Comparison of ENCODE assay signal across 10 mouse cellular contexts in genomic region chr16:91352749-91353148, GRCm38 (mm10). TPM values are rescaled to one million over a fixed set of nuclear protein-coding genes. Genes with fewer than 3 reads are reported as not detected.
A peak's percentile ranks its signal among the peaks of the same experiment; 100 is the strongest.
DNase-seq lines count a peak whose midpoint lies in the region; ATAC-seq and TF ChIP-seq lines count a peak whose summit lies in the region.
"Had no signal": no experiment of that assay in that cellular context is flagged by ENCODE, and none has a peak within 500 bp of the region (broad histone marks: within the 10 kb centered on the region; RNA-seq: fewer than 3 reads in every experiment).

No protein-coding gene starts in this region.

- H3K27me3 ChIP-seq in hindbrain, postnatal 0 days (ENCODE audit: insufficient read depth, low read length): peaks cover 21% of the 10 kb centered on the region; the same call in 1 of the 2 replicates
- peaks cover 64% of the 10 kb centered on the region for H3K27me3 ChIP-seq in hindbrain, embryonic 12.5 days
- peaks cover 26% of the 10 kb centered on the region for H3K27me3 ChIP-seq in forebrain, embryonic 15.5 days

- ATAC-seq in hindbrain, postnatal 0 days: 0 out of 2 replicates have a peak, but pooled peaks have one; percentile 29
- ATAC-seq in hindbrain, embryonic 12.5 days (ENCODE audit: low FRiP score): no peak
- ATAC-seq in forebrain, embryonic 15.5 days (replicated peaks): 0 out of 2 replicates have a peak, but pooled peaks have one; percentile 42

- 71% methylated on average over 7 of the region's 7 CpGs for WGBS in hindbrain, postnatal 0 days
- 69% methylated on average over 7 of the region's 7 CpGs for WGBS in hindbrain, embryonic 12.5 days
- WGBS in forebrain, embryonic 15.5 days: 75% methylated on average over 7 of the region's 7 CpGs

- DNase-seq in hindbrain, postnatal 0 days (ENCODE audit: low spot score): no peak
- peak; percentile 48 for DNase-seq in adrenal gland, postnatal 14 days
- peak; percentile 63 to 84 for DNase-seq in spleen, postnatal 10 days (ENCODE audit: low spot score in 2 of 2)
- DNase-seq in thymus, postnatal 10 days (ENCODE audit: low spot score in 2 of 2): no peak
- no peak for DNase-seq in right cerebral cortex, adult 18-20 months

- no peaks in the 10 kb centered on the region for H3K9me3 ChIP-seq in hindbrain, postnatal 0 days (ENCODE audit: low read length)
- H3K9me3 ChIP-seq in hindbrain, embryonic 12.5 days (replicated peaks): no peaks in the 10 kb centered on the region
- H3K9me3 ChIP-seq in forebrain, embryonic 15.5 days: no peaks in the 10 kb centered on the region
- H3K9me3 ChIP-seq: midbrain, embryonic 15.5 days had no signal

- no peaks in the 10 kb centered on the region for H3K4me1 ChIP-seq in hindbrain, postnatal 0 days (ENCODE audit: insufficient read depth, low read length)
- peaks cover 8% of the 10 kb centered on the region; the same call in 1 of the 2 replicates for H3K4me1 ChIP-seq in hindbrain, embryonic 12.5 days
- H3K4me1 ChIP-seq in forebrain, embryonic 15.5 days: 0 out of 2 replicates have a peak, but pooled peaks cover 9% of the 10 kb centered on the region

- H3K9ac ChIP-seq in hindbrain, postnatal 0 days (replicated peaks; ENCODE audit: low read length): no peak overlapping the region
- no peak overlapping the region for H3K9ac ChIP-seq in hindbrain, embryonic 12.5 days
- no peak overlapping the region for H3K9ac ChIP-seq in forebrain, embryonic 15.5 days (replicated peaks)
- H3K9ac ChIP-seq: midbrain, embryonic 15.5 days had no signal

- H3K4me2 ChIP-seq in hindbrain, postnatal 0 days (ENCODE audit: low read depth, low read length): no peak overlapping the region
- no peak overlapping the region for H3K4me2 ChIP-seq in hindbrain, embryonic 12.5 days (replicated peaks)
- H3K4me2 ChIP-seq in forebrain, embryonic 15.5 days (replicated peaks): no peak overlapping the region
- H3K4me2 ChIP-seq: midbrain, embryonic 15.5 days had no signal

- no peak overlapping the region for H3K27ac ChIP-seq in hindbrain, postnatal 0 days
- H3K27ac ChIP-seq in hindbrain, embryonic 12.5 days: no peak overlapping the region
- H3K27ac ChIP-seq in forebrain, embryonic 15.5 days (replicated peaks): no peak overlapping the region
- H3K27ac ChIP-seq: midbrain, embryonic 15.5 days had no signal

- no peak overlapping the region for H3K4me3 ChIP-seq in hindbrain, postnatal 0 days (ENCODE audit: low read length)
- H3K4me3 ChIP-seq in hindbrain, embryonic 12.5 days: no peak overlapping the region
- H3K4me3 ChIP-seq in forebrain, embryonic 15.5 days: no peak overlapping the region
- H3K4me3 ChIP-seq: midbrain, embryonic 15.5 days had no signal

- no peak for TF ChIP-seq CTCF in hindbrain, postnatal 0 days (IDR thresholded peaks at IDR 0.05; ENCODE audit: low read depth)

- no peaks in the 10 kb centered on the region for H3K36me3 ChIP-seq in hindbrain, postnatal 0 days (ENCODE audit: insufficient read depth, low read length)
- no peaks in the 10 kb centered on the region for H3K36me3 ChIP-seq in hindbrain, embryonic 12.5 days
- H3K36me3 ChIP-seq in forebrain, embryonic 15.5 days: no peaks in the 10 kb centered on the region
- H3K36me3 ChIP-seq: midbrain, embryonic 15.5 days had no signal

RNA-seq across cellular contexts. Expression of gene Ifnar2, which starts 19.8 kb away (rescaled TPM):
- 18.3 and 20.9 TPM in 2 replicates for total RNA-seq in hindbrain, postnatal 0 days (2014; rRNA removed)
- polyA plus RNA-seq in hindbrain, postnatal 0 days (2015; fragmentation: Nextera tagmentation; extraction: Ambion mirVana): 49.9 and 51.7 TPM in 2 replicates
- polyA plus RNA-seq in hindbrain, embryonic 12.5 days (2016; fragmentation: Nextera tagmentation; extraction: Ambion mirVana): 34.0 and 34.1 TPM in 2 replicates
- 83.9 and 86.1 TPM in 2 replicates for total RNA-seq in adrenal gland, postnatal 14 days (2021)
- 41.6 and 42.3 TPM in 2 replicates for polyA plus RNA-seq in forebrain, embryonic 15.5 days (2015; fragmentation: Nextera tagmentation; extraction: Ambion mirVana)

RNA-seq across cellular contexts. Expression of gene Gm21970, which starts 38.8 kb away (rescaled TPM):
- not detected in 2 replicates for total RNA-seq in hindbrain, postnatal 0 days (2014; rRNA removed)
- polyA plus RNA-seq in hindbrain, postnatal 0 days (2015; fragmentation: Nextera tagmentation; extraction: Ambion mirVana): not detected in 2 replicates
- not detected in 2 replicates for polyA plus RNA-seq in hindbrain, embryonic 12.5 days (2016; fragmentation: Nextera tagmentation; extraction: Ambion mirVana)
- 0.59 TPM in 1 of 2 replicates, not detected in the other for total RNA-seq in adrenal gland, postnatal 14 days (2021)
- polyA plus RNA-seq in forebrain, embryonic 15.5 days (2015; fragmentation: Nextera tagmentation; extraction: Ambion mirVana): not detected in 2 replicates
- total RNA-seq: layer of hippocampus, postnatal 14 days had no signal
- polyA plus RNA-seq: hindbrain, embryonic 11.5 days; midbrain, embryonic 15.5 days had no signal

RNA-seq across cellular contexts. Expression of gene Il10rb, which starts 53.2 kb away (rescaled TPM):
- total RNA-seq in hindbrain, postnatal 0 days (2014; rRNA removed): 4.2 and 7.1 TPM in 2 replicates
- polyA plus RNA-seq in hindbrain, postnatal 0 days (2015; fragmentation: Nextera tagmentation; extraction: Ambion mirVana): 14.6 and 14.8 TPM in 2 replicates
- 8.5 and 10.1 TPM in 2 replicates for polyA plus RNA-seq in hindbrain, embryonic 12.5 days (2016; fragmentation: Nextera tagmentation; extraction: Ambion mirVana)
- total RNA-seq in adrenal gland, postnatal 14 days (2021): 105 and 106 TPM in 2 replicates
- 7.7 and 9.6 TPM in 2 replicates for polyA plus RNA-seq in forebrain, embryonic 15.5 days (2015; fragmentation: Nextera tagmentation; extraction: Ambion mirVana)

Comparison
In these comparisons a context has a peak if more than half of its experiments do, and no peak if none do; other contexts are left out.
1. DNase-seq: peak in adrenal gland, postnatal 14 days (single experiment) and spleen, postnatal 10 days (2 of 2); none in hindbrain, postnatal 0 days (single experiment), thymus, postnatal 10 days (0 of 2) and right cerebral cortex, adult 18-20 months (single experiment).